24 mouse cellular contexts compared by ENCODE assay signal in genomic region chr7:29406855-29407254, GRCm38 (mm10).
DNase-seq lines count a peak whose midpoint lies in the region; TF ChIP-seq lines count a peak whose summit lies in the region.
"Had no signal": no experiment of that assay in that cellular context is flagged by ENCODE, and none has a peak within 500 bp of the region (broad histone marks: within the 10 kb centered on the region; RNA-seq: fewer than 3 reads in every experiment).

No protein-coding gene starts in this region.

- 59% methylated on average over 4 of the region's 4 CpGs for WGBS in lung, adult 2 months
- 79% methylated on average over 4 of the region's 4 CpGs for WGBS in heart, embryonic 10.5 days

- H3K4me3 ChIP-seq in lung, adult 2 months (replicated peaks; ENCODE audit: extremely low read depth, low read depth, low read length), result no peak overlapping the region
- no peak overlapping the region for H3K4me3 ChIP-seq in heart, embryonic 10.5 days
- H3K4me3 ChIP-seq: embryonic facial prominence, embryonic 13.5 days; erythroblast, embryonic 14.5 days; forebrain, embryonic 12.5 days; gastrocnemius, adult 2 months; hindbrain, embryonic 10.5 days; limb, embryonic 13.5 days; liver, embryonic 12.5 days; midbrain, embryonic 15.5 days; myocyte; neural tube, embryonic 13.5 days; stomach, embryonic 15.5 days had no signal

- DNase-seq in cerebellum, postnatal 25 days, result peak; percentile 56 to 64
- no peak for DNase-seq in cerebellum, adult 11 months
- DNase-seq in brain, adult 2 months (ENCODE audit: low read depth, low spot score), result peak; percentile 80
- DNase-seq in lung, adult 2 months, result peak; percentile 15
- DNase-seq in lung, postnatal 4 days, result peak; percentile 32 to 64
- DNase-seq in heart, postnatal 4 days, result no peak
- DNase-seq in heart, embryonic 10.5 days (ENCODE audit: low spot score), result no peak
- DNase-seq: adrenal gland, postnatal 10 days; embryo, embryonic 11 days; kidney, postnatal 36 days; lung, embryonic 14.5 days; retina, postnatal 1 day; thymus, postnatal 36 days had no signal

- no peak for TF ChIP-seq POLR2A in lung, adult 2 months (IDR thresholded peaks at IDR 0.05; ENCODE audit: borderline replicate concordance, extremely low read depth, low read depth, low read length)

- H3K36me3 ChIP-seq in heart, embryonic 10.5 days, result no peaks in the 10 kb centered on the region
- H3K36me3 ChIP-seq: forebrain, embryonic 12.5 days; hindbrain, embryonic 10.5 days; midbrain, embryonic 15.5 days had no signal

- TF ChIP-seq CTCF in lung, adult 2 months (IDR thresholded peaks at IDR 0.05; ENCODE audit: insufficient read depth, low read length), result no peak

- no peak overlapping the region for H3K27ac ChIP-seq in heart, embryonic 10.5 days
- H3K27ac ChIP-seq: embryonic facial prominence, embryonic 13.5 days; forebrain, embryonic 12.5 days; gastrocnemius, adult 2 months; hindbrain, embryonic 10.5 days; limb, embryonic 13.5 days; liver, embryonic 12.5 days; midbrain, embryonic 15.5 days; neural tube, embryonic 13.5 days; stomach, embryonic 15.5 days had no signal

- H3K9me3 ChIP-seq in heart, embryonic 10.5 days, result no peaks in the 10 kb centered on the region
- H3K9me3 ChIP-seq: forebrain, embryonic 12.5 days; midbrain, embryonic 15.5 days; stomach, embryonic 15.5 days had no signal

- peaks cover 15% of the 10 kb centered on the region for H3K4me1 ChIP-seq in lung, adult 2 months (ENCODE audit: control insufficient read depth, insufficient read depth, low read length)
- H3K4me1 ChIP-seq in heart, embryonic 10.5 days, result no peaks in the 10 kb centered on the region

- H3K27me3 ChIP-seq in heart, embryonic 10.5 days (ENCODE audit: insufficient read depth, poor library complexity, severe bottlenecking), result peaks cover 64% of the 10 kb centered on the region
- H3K27me3 ChIP-seq: embryonic facial prominence, embryonic 13.5 days; forebrain, embryonic 12.5 days; limb, embryonic 13.5 days; liver, embryonic 12.5 days; midbrain, embryonic 15.5 days; neural tube, embryonic 13.5 days; stomach, embryonic 15.5 days had no signal

Comparison
In these comparisons a context has a peak if more than half of its experiments do, and no peak if none do; other contexts are left out.
1. DNase-seq: peak in cerebellum, postnatal 25 days (2 of 2), brain, adult 2 months (single experiment), lung, adult 2 months (single experiment) and lung, postnatal 4 days (2 of 2); none in cerebellum, adult 11 months (single experiment), heart, postnatal 4 days (single experiment) and heart, embryonic 10.5 days (single experiment).